Mouse (Mus musculus): Measurements from ENCODE around the gene Gng2.

- TF ChIP-seq CTCF (IDR thresholded peaks at IDR 0.05; ENCODE audit: low read depth) (no peak), EP300 (IDR thresholded peaks at IDR 0.05; ENCODE audit: low read depth) (no peak)
Observed at GRCm38 (mm10) chr14:19977271-19978024, at the start of gene Gng2.

All from liver, postnatal 0 days (tissue).